Mouse (Mus musculus) right cerebral cortex, postnatal 4 days (tissue): ENCODE measurements around the gene Cfap54.

Source experiments
- DNase-seq: peaks from one replicate; pipeline ENCODE4 v3.0.0-alpha.2; 2022

The Cfap54 gene

GRCm38 (mm10) chr10:93097439-93097838 is 16.0 kb upstream of the Cfap54 start:
- no peak for DNase-seq

GRCm38 (mm10) chr10:93095827-93096226 is 14.4 kb upstream of the Cfap54 start:
- no peak for DNase-seq

- DNase-seq: no peak
Observed at GRCm38 (mm10) chr10:93094957-93095580, 13.7 kb upstream of the Cfap54 start.

DNA sequence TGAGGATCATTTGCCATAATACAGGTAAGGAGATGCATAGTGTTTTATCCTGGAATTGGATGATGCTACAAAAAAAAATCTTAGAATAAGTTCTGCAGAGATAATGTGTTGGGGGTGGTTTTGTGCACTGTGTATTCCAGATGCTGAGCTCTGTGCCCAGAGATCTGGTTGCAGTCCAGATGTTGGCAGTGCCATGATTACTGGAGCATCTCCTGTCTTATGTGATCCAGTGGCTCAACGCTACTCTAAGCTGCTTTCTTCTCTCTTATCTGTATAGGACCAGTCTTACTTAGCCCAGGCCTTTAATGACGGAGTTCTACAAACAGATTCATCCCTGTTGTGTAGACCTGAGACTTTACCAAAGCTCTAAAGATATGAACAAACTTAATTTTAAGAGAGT is 10.5 kb upstream of the Cfap54 start:
- no peak for DNase-seq

GRCm38 (mm10) chr10:93090241-93090640 is 8.8 kb upstream of the Cfap54 start:
- DNase-seq: no peak

DNA sequence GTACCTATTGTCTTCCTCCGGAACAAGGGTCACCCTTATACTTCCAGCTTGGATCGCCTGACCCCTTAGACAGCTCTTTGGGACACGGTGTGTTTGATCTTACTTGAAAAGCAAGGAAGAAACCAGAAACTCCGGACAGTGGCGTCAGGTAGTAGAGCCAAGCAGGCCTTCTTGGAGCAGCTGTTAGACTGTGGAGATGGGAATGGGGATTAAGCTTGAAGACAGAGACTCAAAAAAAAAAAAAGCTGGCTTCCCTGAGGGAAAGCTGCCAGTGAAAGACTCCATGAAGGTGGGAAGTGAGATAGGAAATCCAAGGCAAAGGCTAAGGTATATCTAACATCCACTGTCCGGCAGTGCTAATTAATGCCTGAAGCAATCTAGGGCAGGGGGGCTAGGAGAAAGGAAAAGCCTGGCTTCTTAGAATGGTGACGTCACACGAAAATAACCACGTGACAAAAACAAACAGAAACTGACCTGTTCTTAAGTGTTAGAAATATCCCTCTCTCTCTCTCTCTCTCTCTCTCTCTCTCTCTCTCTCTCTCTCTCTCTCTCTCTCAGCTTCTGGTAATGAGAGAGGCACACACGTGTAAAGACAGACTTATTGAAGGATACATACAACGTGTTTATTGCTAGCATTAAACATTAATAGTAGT is 7.1 kb upstream of the Cfap54 start:
- DNase-seq: no peak

DNA sequence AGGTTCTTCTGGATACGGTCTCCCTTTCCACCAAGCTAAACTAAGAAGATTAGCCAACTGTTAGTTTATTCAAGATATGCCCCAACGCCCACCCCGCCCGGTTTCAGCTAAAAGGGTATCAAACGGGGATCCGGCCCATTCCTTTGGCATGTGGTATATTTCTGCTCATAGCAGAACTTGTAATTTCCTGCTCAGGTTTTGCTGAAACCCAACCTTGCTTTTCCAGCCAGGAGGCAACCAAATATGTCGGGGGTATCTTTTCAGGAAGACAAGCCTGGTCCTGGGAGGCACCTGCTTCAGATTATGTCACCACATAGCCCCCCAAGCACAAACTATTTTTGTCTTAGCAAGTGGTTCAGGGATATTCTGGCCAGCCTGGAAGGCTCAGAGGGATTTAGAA is 6.1 kb upstream of the Cfap54 start:
- DNase-seq: no peak

- DNase-seq: no peak
Observed at GRCm38 (mm10) chr10:93083963-93084340, 2.5 kb upstream of the Cfap54 start.

GRCm38 (mm10) chr10:93083198-93083962 is 2.0 kb upstream of the Cfap54 start:
- peak; percentile 40 for DNase-seq

DNA sequence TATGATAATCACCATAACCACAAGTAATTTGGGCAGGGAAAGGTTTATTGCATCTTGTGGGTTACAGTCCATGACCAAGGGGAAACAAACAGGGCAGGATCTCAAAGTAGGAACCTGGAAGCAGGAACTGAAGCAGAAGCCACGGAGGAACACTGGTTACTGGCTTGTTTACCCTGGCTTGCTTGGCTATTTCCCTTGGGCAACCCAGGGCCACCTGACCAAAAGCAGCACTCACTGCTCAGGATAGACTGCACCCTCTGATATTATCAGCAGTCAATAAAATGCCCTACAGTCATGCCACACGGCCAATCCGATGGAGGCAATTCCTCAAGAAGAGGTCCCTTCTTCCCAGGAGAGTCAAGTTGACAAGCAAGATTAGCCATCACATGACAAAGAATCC is 1.9 kb downstream of the Cfap54 start:
- no peak for DNase-seq

GRCm38 (mm10) chr10:93077935-93078479 is 3.4 kb downstream of the Cfap54 start:
- DNase-seq: no peak

DNA sequence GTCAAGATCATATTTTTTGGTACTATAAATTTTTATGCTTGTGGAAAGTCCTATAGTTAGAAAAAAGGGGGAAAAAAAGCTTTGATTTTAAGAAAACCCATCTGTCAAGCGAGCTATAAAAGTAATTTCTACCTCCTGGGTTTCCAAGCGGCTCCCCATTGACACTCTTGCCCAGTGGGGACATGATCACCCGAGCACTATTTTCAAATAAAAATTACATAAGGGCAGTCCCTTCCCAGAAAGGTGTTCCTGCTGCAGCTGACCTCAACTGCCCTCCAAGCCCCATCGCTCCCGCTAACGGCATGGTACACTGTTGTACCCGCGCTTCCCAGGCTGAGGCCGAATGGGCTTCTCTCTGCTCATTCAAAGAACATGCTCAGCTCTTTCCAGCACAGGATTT is 5.0 kb downstream of the Cfap54 start:
- no peak for DNase-seq

DNA sequence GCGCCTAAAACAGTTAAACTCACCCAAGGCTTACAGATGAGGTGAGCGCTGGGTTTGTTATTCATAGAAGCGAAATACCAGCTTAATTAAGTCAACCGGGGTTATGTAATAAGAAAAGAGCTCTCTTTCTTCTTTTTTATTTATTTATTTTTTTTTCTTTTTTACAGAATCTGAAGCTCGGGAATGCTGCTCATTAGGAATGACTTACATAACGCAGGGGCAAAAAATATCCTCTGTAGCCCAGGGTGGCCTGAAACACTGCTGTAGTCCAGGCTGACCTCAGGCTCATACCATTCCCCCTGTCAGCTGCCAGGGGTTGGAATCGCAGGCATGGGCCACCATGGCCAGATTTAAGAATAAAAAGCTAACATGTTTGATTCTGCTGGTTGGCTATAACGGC is 5.6 kb downstream of the Cfap54 start:
- no peak for DNase-seq

DNA sequence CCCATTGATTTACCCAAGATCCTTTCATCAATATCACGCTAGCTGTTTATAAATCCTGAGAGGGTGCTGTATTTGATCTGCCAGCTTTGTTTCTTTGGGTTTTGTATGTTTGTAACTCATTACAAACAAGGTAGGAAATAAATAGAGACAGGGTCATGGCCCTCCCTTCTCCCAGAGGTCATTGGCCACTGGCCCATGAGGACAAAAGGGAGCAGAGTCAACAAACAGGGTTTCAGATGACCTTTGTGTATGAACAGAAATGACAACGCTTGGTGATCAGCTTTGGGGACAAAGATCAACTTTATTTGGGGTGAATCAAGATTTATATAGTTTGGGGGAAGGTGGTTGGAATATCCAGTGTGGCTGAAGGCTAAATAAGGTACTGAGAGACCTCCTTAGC is 8.6 kb downstream of the Cfap54 start:
- no peak for DNase-seq

DNA sequence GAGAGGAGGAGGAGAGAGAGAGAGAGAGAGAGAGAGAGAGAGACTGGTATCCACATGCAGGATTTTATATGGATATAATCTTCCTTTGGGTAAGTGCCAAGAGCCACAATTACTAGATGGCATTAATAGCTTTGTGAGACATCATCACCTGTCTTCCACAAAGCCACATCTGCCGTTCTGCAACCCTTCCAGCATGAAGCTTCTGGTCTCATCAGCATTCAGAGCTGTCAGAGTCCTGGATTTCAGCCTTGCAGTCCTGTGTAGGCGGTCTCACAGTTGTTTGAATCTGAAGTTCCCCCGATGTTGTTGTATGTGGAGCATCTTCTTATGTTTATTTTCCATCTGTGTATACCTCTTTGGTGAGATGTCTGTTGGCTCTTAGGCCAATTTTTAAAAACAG is 9.7 kb downstream of the Cfap54 start:
- no peak for DNase-seq

DNA sequence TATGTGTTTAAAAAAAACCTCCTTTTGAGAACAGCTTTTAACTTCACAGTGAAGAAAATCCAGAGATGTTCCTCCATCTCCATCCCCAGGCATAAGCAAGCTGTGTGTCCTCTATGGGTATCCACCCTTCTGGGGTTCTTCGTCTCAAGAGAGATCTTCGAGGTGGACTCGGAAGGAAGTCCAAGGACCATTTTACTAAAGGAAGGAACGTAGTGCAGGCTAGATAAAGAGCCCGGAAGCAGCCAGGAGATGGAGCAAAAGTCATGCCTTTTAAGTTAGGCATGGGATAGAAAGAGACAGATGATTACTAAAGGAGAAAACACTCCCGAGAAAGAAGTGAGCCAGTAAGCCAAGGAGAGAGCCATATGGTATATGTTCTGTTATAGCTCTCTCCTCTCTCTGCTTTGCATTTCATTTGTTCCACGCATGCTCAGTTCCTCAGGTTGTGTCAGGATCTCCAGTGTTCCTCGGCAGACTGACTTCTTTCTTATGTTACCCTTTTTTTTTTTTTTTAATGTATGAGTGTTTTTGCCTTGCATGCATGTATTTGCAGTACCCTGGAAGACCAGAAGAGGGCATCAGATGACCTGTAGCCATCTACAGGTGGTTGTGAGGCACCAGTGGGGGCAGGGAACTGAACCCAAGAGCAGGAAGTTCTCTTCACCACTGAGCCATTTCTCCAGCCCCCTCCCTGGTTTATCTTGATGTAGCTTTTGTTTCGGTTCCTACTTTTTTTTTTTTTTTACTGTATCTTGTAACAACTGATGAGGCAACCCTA is 11.1 kb downstream of the Cfap54 start:
- DNase-seq: peak; percentile 55

DNA sequence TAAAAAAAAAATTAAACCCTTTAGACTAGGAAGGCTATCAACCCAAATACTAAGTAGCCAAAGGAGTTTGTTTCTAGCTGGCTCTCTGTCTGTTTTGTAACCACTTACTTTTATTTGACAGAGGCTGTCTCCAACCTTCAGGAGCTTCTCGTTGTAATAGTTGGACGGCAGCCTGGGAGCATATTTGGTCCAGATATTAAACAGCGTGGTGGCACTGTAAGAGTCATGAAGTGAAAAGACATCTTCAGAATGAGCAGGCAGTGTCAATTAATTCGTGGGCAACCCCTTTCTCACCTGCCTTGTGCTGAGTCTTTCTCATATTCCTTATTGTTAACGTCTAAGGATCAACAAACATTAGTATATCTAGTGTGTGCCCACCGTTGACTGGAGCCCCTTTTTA is 11.7 kb downstream of the Cfap54 start:
- no peak for DNase-seq

- DNase-seq: no peak
Observed at GRCm38 (mm10) chr10:93069041-93069679, 12.3 kb downstream of the Cfap54 start.

- no peak for DNase-seq
Observed at GRCm38 (mm10) chr10:93064973-93065372, 16.4 kb downstream of the Cfap54 start.

DNA sequence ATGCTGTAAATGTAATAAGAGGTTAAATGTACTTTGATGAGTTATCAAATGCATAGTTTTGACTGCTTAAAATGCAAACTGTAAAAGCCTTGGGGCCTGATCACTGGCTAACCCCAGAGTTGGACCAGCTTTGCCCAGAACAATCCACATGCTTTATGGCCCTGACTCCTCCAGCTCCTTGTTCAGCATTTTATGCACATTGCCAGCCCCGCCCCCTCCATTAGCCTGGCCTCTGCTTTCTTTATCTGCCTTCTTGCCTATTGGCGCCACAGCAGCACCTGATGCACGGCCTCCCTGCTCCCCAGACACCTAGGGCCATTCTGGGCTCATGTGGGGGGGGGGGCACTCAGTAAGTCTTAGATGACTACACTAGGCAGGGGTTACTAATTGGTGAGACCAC is 17.8 kb downstream of the Cfap54 start:
- DNase-seq: no peak

DNA sequence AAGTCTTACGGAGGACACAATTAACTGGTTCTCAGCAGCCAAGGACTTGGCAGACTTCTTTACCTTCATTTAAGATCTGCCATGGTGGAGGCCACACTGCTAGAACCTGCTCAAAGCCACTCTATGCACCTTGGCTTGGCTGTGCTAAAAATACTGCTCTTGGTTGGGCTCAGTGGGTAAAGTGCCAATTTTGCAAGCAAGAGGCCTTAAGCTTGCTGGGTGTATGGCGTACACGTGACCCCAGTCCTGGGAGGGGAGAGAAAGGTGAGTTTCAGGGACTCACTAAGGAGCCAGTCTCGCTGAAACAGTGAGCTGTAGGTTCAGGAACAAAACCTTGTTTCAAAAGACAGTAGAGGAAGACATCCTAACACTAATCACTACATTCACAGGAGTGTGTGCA is 19.0 kb downstream of the Cfap54 start:
- no peak for DNase-seq

- no peak for DNase-seq
Observed at GRCm38 (mm10) chr10:93053867-93054266, 27.6 kb downstream of the Cfap54 start.

- no peak for DNase-seq
Observed at GRCm38 (mm10) chr10:93053315-93053714, 28.1 kb downstream of the Cfap54 start.
